Mouse (Mus musculus): ENCODE results near the gene Ecm1. TPM values are rescaled to one million over a fixed set of nuclear protein-coding genes. Genes with fewer than 3 reads are reported as not detected.

Gene Ecm1
- polyA plus RNA-seq, 1 experiment: 494 TPM

- peaks cover 3% of the 10 kb centered on the region for H3K36me3 ChIP-seq (ENCODE audit: control insufficient read depth, insufficient read depth, low read length)
- no peaks in the 10 kb centered on the region for H3K27me3 ChIP-seq (replicated peaks; ENCODE audit: control insufficient read depth, insufficient read depth, low read length)
- H3K4me1 ChIP-seq (ENCODE audit: control insufficient read depth, insufficient read depth, low read length): no peaks in the 10 kb centered on the region
- peak; percentile 79 for DNase-seq
- H3K4me3 ChIP-seq (ENCODE audit: insufficient read depth, low read depth, low read length): no peak overlapping the region
- WGBS: 48% methylated on average over 8 of the region's 8 CpGs
- TF ChIP-seq CTCF (conservative IDR thresholded peaks at IDR 0.05; ENCODE audit: insufficient read depth, insufficient read length, low read depth, low read length) (no peak), POLR2A (IDR thresholded peaks at IDR 0.05; ENCODE audit: low read depth, low read length) (no peak)
- H3K27ac ChIP-seq (ENCODE audit: insufficient read depth, low read depth, low read length): peak overlapping the region; percentile 55
Observed at GRCm38 (mm10) chr3:95740406-95740805, 1.0 kb upstream of the Ecm1 start.

DNA sequence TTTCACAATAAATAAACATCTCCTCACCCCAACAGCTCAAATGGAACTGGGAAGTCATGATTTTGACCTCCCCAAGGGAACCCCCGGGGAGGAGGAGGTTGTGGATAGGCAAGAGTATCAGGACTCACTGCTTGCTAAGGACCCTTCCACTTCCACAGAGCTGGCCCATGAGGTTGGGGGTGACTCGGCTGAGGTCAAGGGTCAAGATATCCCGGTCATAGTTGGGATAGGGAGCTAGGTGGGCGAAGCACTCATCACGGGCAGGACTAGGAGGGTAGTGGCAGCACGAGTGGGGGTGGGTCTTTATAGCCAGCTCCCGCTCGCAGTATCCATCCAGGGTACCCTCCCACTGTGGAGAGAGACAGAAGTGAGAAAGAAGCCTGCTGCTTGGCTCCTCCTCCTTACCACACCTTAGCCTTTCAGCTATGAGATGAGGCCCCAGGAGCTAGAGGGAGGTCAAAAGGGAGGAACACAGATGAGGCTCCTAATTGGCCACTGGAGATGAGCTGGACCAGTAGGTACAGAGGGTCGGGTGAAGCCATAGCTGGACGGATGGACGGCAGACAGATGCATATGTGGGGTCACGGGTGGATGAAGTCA, 4.2 kb downstream of the Ecm1 start:
- H3K4me1 ChIP-seq (ENCODE audit: control insufficient read depth, insufficient read depth, low read length): 0 out of 2 replicates have a peak, but pooled peaks cover 4% of the 10 kb centered on the region
- DNase-seq: peak; percentile 27
- TF ChIP-seq CTCF (conservative IDR thresholded peaks at IDR 0.05; ENCODE audit: insufficient read depth, insufficient read length, low read depth, low read length) (no peak), POLR2A (IDR thresholded peaks at IDR 0.05; ENCODE audit: low read depth, low read length) (no peak)
- no peak overlapping the region for H3K4me3 ChIP-seq (ENCODE audit: insufficient read depth, low read depth, low read length)
- H3K27me3 ChIP-seq (replicated peaks; ENCODE audit: control insufficient read depth, insufficient read depth, low read length): no peaks in the 10 kb centered on the region
- no peak overlapping the region for H3K27ac ChIP-seq (ENCODE audit: insufficient read depth, low read depth, low read length)
- WGBS: 87% methylated on average over 12 of the region's 12 CpGs
- no peaks in the 10 kb centered on the region for H3K36me3 ChIP-seq (ENCODE audit: control insufficient read depth, insufficient read depth, low read length)

DNA sequence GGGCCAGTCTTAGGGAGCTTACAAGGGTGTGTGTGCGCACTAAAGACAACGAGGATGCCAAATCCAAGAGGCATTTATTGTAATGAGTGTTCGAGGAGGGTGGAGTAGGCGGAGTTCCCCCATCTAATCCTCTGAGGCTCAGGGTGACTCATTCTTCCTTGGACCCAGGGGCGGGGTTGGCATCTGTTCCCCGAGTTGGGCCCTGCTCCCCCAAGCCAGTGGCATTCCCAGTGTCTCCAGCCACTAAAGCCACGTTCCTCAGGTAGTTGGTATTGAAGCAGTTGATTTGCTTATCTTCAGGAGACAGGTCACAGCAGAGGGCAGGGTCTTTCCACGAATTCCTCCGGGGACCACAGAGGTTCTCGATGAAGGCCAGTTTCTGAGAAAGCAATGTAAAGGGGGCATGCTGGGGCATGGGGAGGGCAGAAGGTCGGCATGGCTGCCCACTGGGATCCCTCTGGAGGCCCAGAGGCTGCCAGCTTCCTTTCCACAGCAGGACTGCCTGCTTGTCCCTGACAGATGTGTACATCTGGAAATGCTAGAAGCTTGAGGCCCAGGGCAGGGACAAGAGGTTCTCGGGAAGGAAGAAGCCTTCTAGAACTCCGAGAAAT, 5.2 kb downstream of the Ecm1 start:
- Histone ChIP-seq H3K27me3 (replicated peaks; ENCODE audit: control insufficient read depth, insufficient read depth, low read length) (no peaks in the 10 kb centered on the region), H3K4me3 (ENCODE audit: insufficient read depth, low read depth, low read length) (no peak overlapping the region), H3K27ac (ENCODE audit: insufficient read depth, low read depth, low read length) (no peak overlapping the region), H3K36me3 (ENCODE audit: control insufficient read depth, insufficient read depth, low read length) (no peaks in the 10 kb centered on the region), H3K4me1 (ENCODE audit: control insufficient read depth, insufficient read depth, low read length) (0 out of 2 replicates have a peak, but pooled peaks cover 4% of the 10 kb centered on the region)
- no peak for DNase-seq
- WGBS: 83% methylated on average over 13 of the region's 13 CpGs
- no peak for TF ChIP-seq POLR2A (IDR thresholded peaks at IDR 0.05; ENCODE audit: low read depth, low read length)
- TF ChIP-seq CTCF (conservative IDR thresholded peaks at IDR 0.05; ENCODE audit: insufficient read depth, insufficient read length, low read depth, low read length): no peak

GRCm38 (mm10) chr3:95732744-95733521, 6.4 kb downstream of the Ecm1 start:
- H3K4me3 ChIP-seq (ENCODE audit: insufficient read depth, low read depth, low read length): no peak overlapping the region
- WGBS: 72% methylated on average over 11 of the region's 11 CpGs
- H3K27me3 ChIP-seq (replicated peaks; ENCODE audit: control insufficient read depth, insufficient read depth, low read length): no peaks in the 10 kb centered on the region
- peak overlapping the region; percentile 8 for H3K27ac ChIP-seq (ENCODE audit: insufficient read depth, low read depth, low read length)
- H3K4me1 ChIP-seq (ENCODE audit: control insufficient read depth, insufficient read depth, low read length): 0 out of 2 replicates have a peak, but pooled peaks cover 4% of the 10 kb centered on the region
- H3K36me3 ChIP-seq (ENCODE audit: control insufficient read depth, insufficient read depth, low read length): no peaks in the 10 kb centered on the region
- peak; percentile 75 for DNase-seq
- no peak for TF ChIP-seq POLR2A (IDR thresholded peaks at IDR 0.05; ENCODE audit: low read depth, low read length)

DNA sequence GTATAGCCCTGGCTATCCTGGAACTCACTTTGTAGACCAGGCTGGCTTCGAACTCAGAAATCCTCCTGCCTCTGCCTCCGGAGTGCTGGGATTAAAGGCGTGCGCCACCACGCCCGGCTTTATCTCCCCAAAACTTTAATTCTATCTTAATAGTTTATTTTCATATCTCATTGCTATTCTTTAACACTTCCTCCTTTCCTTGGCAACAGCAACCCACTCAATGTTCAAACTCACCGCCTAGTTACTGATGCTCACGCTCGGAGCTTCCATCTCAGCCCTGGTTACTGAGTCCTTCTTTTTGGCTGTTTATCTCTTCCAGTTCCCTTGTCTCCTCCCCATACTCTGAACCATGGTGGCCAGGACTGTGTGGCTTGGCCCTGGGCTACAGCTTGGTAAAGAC, 7.1 kb downstream of the Ecm1 start:
- Histone ChIP-seq H3K27me3 (replicated peaks; ENCODE audit: control insufficient read depth, insufficient read depth, low read length) (no peaks in the 10 kb centered on the region), H3K4me1 (ENCODE audit: control insufficient read depth, insufficient read depth, low read length) (0 out of 2 replicates have a peak, but pooled peaks cover 4% of the 10 kb centered on the region), H3K4me3 (ENCODE audit: insufficient read depth, low read depth, low read length) (no peak overlapping the region), H3K36me3 (ENCODE audit: control insufficient read depth, insufficient read depth, low read length) (no peaks in the 10 kb centered on the region), H3K27ac (ENCODE audit: insufficient read depth, low read depth, low read length) (peak overlapping the region; percentile 8; the same call in 1 of the 2 replicates)
- TF ChIP-seq POLR2A (IDR thresholded peaks at IDR 0.05; ENCODE audit: low read depth, low read length) (no peak), CTCF (conservative IDR thresholded peaks at IDR 0.05; ENCODE audit: insufficient read depth, insufficient read length, low read depth, low read length) (no peak)
- DNase-seq: no peak
- WGBS: 94% methylated on average over 9 of the region's 9 CpGs

DNA sequence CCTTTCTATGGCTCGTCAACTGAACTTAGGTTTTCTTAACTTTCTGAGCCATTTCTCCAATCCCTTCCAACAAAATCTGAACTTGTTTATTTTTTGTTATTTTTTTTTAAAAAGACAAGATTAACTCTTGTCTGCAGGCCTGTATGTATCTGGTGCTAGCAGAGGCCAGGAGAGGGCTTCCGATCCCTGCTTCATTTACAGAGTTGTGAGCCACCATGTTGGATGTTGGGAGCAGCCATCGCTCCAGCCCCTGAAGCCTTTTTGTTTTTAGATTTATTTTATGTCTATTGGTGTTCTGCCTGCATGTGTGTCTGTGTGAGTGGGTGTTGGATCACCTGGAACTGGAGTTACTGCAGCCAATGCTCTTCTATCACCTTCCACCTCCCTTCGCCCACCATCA, 7.6 kb downstream of the Ecm1 start:
- 90% methylated on average over 4 of the region's 4 CpGs for WGBS
- no peak for DNase-seq
- Histone ChIP-seq H3K27ac (ENCODE audit: insufficient read depth, low read depth, low read length) (no peak overlapping the region), H3K4me3 (ENCODE audit: insufficient read depth, low read depth, low read length) (no peak overlapping the region), H3K36me3 (ENCODE audit: control insufficient read depth, insufficient read depth, low read length) (no peaks in the 10 kb centered on the region), H3K27me3 (replicated peaks; ENCODE audit: control insufficient read depth, insufficient read depth, low read length) (no peaks in the 10 kb centered on the region), H3K4me1 (ENCODE audit: control insufficient read depth, insufficient read depth, low read length) (0 out of 2 replicates have a peak, but pooled peaks cover 4% of the 10 kb centered on the region)
- TF ChIP-seq POLR2A (IDR thresholded peaks at IDR 0.05; ENCODE audit: low read depth, low read length): no peak
- TF ChIP-seq CTCF (conservative IDR thresholded peaks at IDR 0.05; ENCODE audit: insufficient read depth, insufficient read length, low read depth, low read length): no peak

DNA sequence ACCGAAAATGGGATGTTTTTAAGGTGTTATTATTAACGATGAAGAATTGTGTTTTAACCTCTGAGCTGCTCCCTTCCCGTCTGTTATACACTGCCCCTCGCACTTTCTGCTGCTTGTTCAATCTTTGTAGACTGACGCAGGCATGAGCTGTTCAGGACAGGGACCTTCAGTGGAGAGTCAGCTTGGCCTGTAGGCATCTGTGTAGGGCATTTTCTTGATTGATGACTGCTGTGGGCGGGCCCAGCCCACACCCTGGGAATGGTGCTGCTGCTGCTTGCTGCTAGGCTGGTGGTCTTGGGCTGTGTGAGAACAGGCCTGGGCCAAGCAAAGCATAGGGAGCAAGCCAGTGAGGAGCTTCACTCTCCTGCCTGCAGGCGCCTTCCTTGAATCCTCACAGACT, 8.9 kb downstream of the Ecm1 start:
- H3K4me1 ChIP-seq (ENCODE audit: control insufficient read depth, insufficient read depth, low read length): 0 out of 2 replicates have a peak, but pooled peaks cover 4% of the 10 kb centered on the region
- no peak overlapping the region for H3K27ac ChIP-seq (ENCODE audit: insufficient read depth, low read depth, low read length)
- no peaks in the 10 kb centered on the region for H3K36me3 ChIP-seq (ENCODE audit: control insufficient read depth, insufficient read depth, low read length)
- DNase-seq: no peak
- 88% methylated on average over 7 of the region's 7 CpGs for WGBS
- no peak overlapping the region for H3K4me3 ChIP-seq (ENCODE audit: insufficient read depth, low read depth, low read length)
- no peaks in the 10 kb centered on the region for H3K27me3 ChIP-seq (replicated peaks; ENCODE audit: control insufficient read depth, insufficient read depth, low read length)
- TF ChIP-seq CTCF (conservative IDR thresholded peaks at IDR 0.05; ENCODE audit: insufficient read depth, insufficient read length, low read depth, low read length): no peak
- no peak for TF ChIP-seq POLR2A (IDR thresholded peaks at IDR 0.05; ENCODE audit: low read depth, low read length)

Measured in kidney, adult 2 months (tissue).